Mouse (Mus musculus): ENCODE measurements around the gene Nxpe2. TPM values are rescaled to one million over a fixed set of nuclear protein-coding genes. Genes with fewer than 3 reads are reported as not detected.
"Not testable (repeated sequence)": the region's sequence is repeated elsewhere in the genome, so short reads cannot be mapped to it uniquely, and the experiment has no call there.

Gene Nxpe2
- polyA plus RNA-seq, 1 experiment, result 1.3 TPM

GRCm38 (mm10) chr9:48311241-48311640 lies 42.0 kb downstream of the Nxpe2 start:
- Histone ChIP-seq H3K4me3 (replicated peaks) (no peak overlapping the region), H3K36me3 (replicated peaks; ENCODE audit: low read length) (no peaks in the 10 kb centered on the region), H3K9me3 (no peaks in the 10 kb centered on the region), H3K4me1 (no peaks in the 10 kb centered on the region; the same call in 1 of the 2 replicates), H3K27me3 (replicated peaks) (peaks cover 3% of the 10 kb centered on the region)
- no peak for TF ChIP-seq FLI1 (IDR thresholded peaks at IDR 0.05; ENCODE audit: low read length)
- TF ChIP-seq GATA1 (IDR thresholded peaks at IDR 0.05; ENCODE audit: borderline replicate concordance, low read length), result no peak

DNA sequence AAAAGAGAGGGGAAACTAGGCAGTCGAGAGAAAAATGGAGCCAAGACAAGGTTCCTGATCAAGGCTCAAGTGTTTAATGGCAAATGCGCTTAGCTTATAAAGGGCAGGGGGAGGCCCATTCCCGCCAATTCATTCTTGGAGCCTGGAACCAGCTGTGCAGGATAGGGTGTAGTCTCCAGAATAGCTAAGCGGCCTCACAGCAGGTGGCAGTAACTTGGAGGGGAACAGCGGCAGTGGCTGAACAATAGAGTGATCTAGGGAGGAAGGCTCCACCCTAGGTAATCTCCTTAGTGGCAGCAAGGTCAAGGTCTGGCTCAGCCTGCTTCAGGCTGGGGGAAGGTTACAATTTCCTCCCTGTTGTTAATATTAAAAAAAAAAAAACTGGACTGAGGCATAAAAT lies 49.7 kb downstream of the Nxpe2 start:
- not testable (repeated sequence) for H3K4me1 ChIP-seq; H3K36me3 ChIP-seq (replicated peaks; ENCODE audit: low read length); H3K9me3 ChIP-seq; H3K27me3 ChIP-seq (replicated peaks); H3K4me3 ChIP-seq (replicated peaks)

GRCm38 (mm10) chr9:48298983-48299382 lies 54.3 kb downstream of the Nxpe2 start:
- Histone ChIP-seq H3K4me3 (replicated peaks) (no peak overlapping the region), H3K9me3 (no peaks in the 10 kb centered on the region), H3K27me3 (replicated peaks) (peaks cover 5% of the 10 kb centered on the region), H3K4me1 (peaks cover 13% of the 10 kb centered on the region), H3K36me3 (replicated peaks; ENCODE audit: low read length) (no peaks in the 10 kb centered on the region)
- TF ChIP-seq GATA1 (IDR thresholded peaks at IDR 0.05; ENCODE audit: borderline replicate concordance, low read length), result no peak
- no peak for TF ChIP-seq FLI1 (IDR thresholded peaks at IDR 0.05; ENCODE audit: low read length)

- TF ChIP-seq GATA1 (IDR thresholded peaks at IDR 0.05; ENCODE audit: borderline replicate concordance, low read length), result no peak
- no peak for TF ChIP-seq FLI1 (IDR thresholded peaks at IDR 0.05; ENCODE audit: low read length)
- H3K4me3 ChIP-seq (replicated peaks), result no peak overlapping the region
- H3K4me1 ChIP-seq, result peaks cover 27% of the 10 kb centered on the region
These were observed 58.5 kb downstream of the Nxpe2 start for GRCm38 (mm10) chr9:48294754-48295153.

DNA sequence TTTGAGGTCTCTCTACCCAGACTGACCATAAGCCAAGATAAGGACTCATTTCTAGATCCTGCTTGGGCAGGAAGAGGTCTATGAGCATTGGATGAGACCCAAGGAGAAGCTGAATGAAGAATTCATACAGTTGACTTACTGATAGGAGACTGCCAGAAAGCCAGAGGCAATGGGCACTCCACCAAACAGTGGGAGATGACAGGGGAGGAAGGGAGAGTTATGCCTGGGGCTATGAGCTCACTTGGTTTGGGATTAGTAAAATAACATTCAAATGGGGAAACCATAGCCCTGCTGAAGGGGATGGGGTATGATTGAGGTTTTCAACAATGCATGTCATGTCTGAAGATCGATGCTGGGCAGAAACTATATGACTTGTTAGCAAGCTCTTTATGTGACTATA lies 63.0 kb downstream of the Nxpe2 start:
- no peaks in the 10 kb centered on the region for H3K36me3 ChIP-seq (replicated peaks; ENCODE audit: low read length)
- no peaks in the 10 kb centered on the region for H3K27me3 ChIP-seq (replicated peaks)
- TF ChIP-seq FLI1 (IDR thresholded peaks at IDR 0.05; ENCODE audit: low read length) (no peak), GATA1 (IDR thresholded peaks at IDR 0.05; ENCODE audit: borderline replicate concordance, low read length) (no peak)
- H3K4me1 ChIP-seq, result peaks cover 19% of the 10 kb centered on the region
- H3K9me3 ChIP-seq, result no peaks in the 10 kb centered on the region
- no peak overlapping the region for H3K4me3 ChIP-seq (replicated peaks)

More at GRCm38 (mm10) chr9:48294754-48295153, 58.5 kb downstream of the Nxpe2 start:
- peaks cover 5% of the 10 kb centered on the region for H3K27me3 ChIP-seq (replicated peaks)
- no peaks in the 10 kb centered on the region for H3K9me3 ChIP-seq
- no peaks in the 10 kb centered on the region for H3K36me3 ChIP-seq (replicated peaks; ENCODE audit: low read length)

DNA sequence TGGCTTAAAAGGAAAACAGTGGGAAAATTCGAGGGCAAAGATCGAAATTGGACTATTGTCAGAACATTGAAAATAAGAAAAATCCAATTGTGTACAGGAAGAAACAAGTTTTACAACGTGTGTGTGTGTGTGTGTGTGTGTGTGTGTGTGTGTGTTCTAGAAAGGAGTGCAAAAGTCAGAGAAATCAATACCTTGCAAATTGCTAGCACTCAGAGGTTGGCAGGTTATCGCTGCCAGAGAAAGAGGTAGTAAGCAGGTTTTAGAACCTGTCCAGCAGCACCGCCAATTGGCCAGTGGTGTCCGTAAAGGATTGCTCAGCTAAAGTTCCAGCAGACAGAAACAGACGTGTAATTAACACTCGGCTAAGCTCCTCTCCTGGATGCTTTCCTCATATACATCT lies 69.0 kb downstream of the Nxpe2 start:
- H3K9me3 ChIP-seq, result no peaks in the 10 kb centered on the region
- no peak overlapping the region for H3K4me3 ChIP-seq (replicated peaks)
- no peaks in the 10 kb centered on the region for H3K36me3 ChIP-seq (replicated peaks; ENCODE audit: low read length)
- no peak for TF ChIP-seq FLI1 (IDR thresholded peaks at IDR 0.05; ENCODE audit: low read length)
- TF ChIP-seq GATA1 (IDR thresholded peaks at IDR 0.05; ENCODE audit: borderline replicate concordance, low read length), result no peak
- peaks cover 17% of the 10 kb centered on the region for H3K27me3 ChIP-seq (replicated peaks)
- no peaks in the 10 kb centered on the region; the same call in 1 of the 2 replicates for H3K4me1 ChIP-seq

DNA sequence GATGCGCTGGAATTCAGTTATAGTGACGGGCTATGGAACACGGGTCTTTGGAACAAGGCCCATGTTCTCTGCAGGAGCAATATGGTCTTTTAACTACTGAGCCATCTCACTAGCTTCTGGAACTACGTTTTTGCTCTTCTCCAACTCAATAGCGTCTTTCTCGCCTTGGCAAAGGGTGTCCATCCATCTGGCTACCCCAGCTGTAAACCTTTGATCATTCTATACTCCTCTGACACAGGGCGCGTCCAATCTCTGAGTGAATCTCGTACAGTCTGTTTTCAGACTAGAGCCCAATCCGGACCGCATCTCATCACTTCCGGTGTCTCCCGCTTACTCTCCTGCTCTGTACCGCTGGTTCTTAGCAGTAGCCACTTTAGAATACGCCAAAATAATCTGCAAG lies 76.4 kb downstream of the Nxpe2 start:
- Histone ChIP-seq H3K27me3 (replicated peaks) (peaks cover 26% of the 10 kb centered on the region), H3K36me3 (replicated peaks; ENCODE audit: low read length) (no peaks in the 10 kb centered on the region), H3K4me1 (no peaks in the 10 kb centered on the region), H3K9me3 (peaks cover 10% of the 10 kb centered on the region), H3K4me3 (replicated peaks) (no peak overlapping the region)
- TF ChIP-seq FLI1 (IDR thresholded peaks at IDR 0.05; ENCODE audit: low read length) (no peak), GATA1 (IDR thresholded peaks at IDR 0.05; ENCODE audit: borderline replicate concordance, low read length) (no peak)

Other genes with a start within 250 kb of the Nxpe2 start
- gene Nxpe4, start 191.4 kb downstream of the Nxpe2 start, polyA plus RNA-seq (2012; ENCODE audit: insufficient read depth, low replicate concordance), result 0.07 TPM in 1 of 2 replicates, not detected in the other
- 36.1 and 212 TPM in 2 replicates for gene Rexo2, start 127.2 kb upstream of the Nxpe2 start, polyA plus RNA-seq (2012; ENCODE audit: insufficient read depth, low replicate concordance)
- 4.6 and 17.8 TPM in 2 replicates for gene Rbm7, start 141.8 kb upstream of the Nxpe2 start, polyA plus RNA-seq (2012; ENCODE audit: insufficient read depth, low replicate concordance)
- gene Gm5617, start 142.0 kb upstream of the Nxpe2 start, polyA plus RNA-seq (2012; ENCODE audit: insufficient read depth, low replicate concordance), result 102 and 105 TPM in 2 replicates